Mouse (Mus musculus) CH12.LX (cell line): ENCODE measurements at regions not wholly inside any gene's neighbourhood (a gene's known extent, or its start where the extent isn't known, plus 50 kb on each side); places are given as distances from the start of the nearest gene placed in this dataset.

Experiments
- DNase-seq: peaks from one replicate; pipeline ENCODE4 v3.0.0-alpha.2; 2013; ENCODE audit errors: extremely low read depth
- H3K27ac ChIP-seq: 2 replicates; pipeline ENCODE4 v1.5.1; 2012; ENCODE audit warnings: low read depth, mild to moderate bottlenecking, control low read depth, moderate library complexity; ENCODE audit not compliant: insufficient read depth
- H3K27me3 ChIP-seq: replicated peaks from 2 replicates; pipeline ENCODE3; 2012; ENCODE audit warnings: inconsistent platforms
- H3K36me3 ChIP-seq, 2 experiments: replicated peaks in 1 of 2; 2 replicates each; pipeline versions ENCODE3 to v1.6.1; 2012; ENCODE audit warnings: inconsistent platforms in 1 of 2, low read length in 1 of 2, mild to moderate bottlenecking in 1 of 2, mixed read lengths in 1 of 2, moderate library complexity in 1 of 2; ENCODE audit not compliant: control insufficient read depth in 1 of 2, insufficient read depth in 1 of 2
- H3K4me1 ChIP-seq, 2 experiments: 2 replicates each; pipeline ENCODE4 v1.6.1; 2012; ENCODE audit warnings: inconsistent platforms in 1 of 2, moderate library complexity in 1 of 2; ENCODE audit not compliant: insufficient read depth in 2 of 2, control insufficient read depth in 1 of 2
- H3K4me2 ChIP-seq: 2 replicates; pipeline ENCODE4 v1.6.1; 2012; ENCODE audit warnings: low read depth, mild to moderate bottlenecking, control low read depth; ENCODE audit not compliant: poor library complexity, insufficient read depth, severe bottlenecking
- H3K4me3 ChIP-seq, 3 experiments: fragments of 150-350 bp in 1 of 3; sonication (generic) in 1 of 3; replicated peaks in 1 of 3; 2 replicates each; pipeline versions ENCODE3 to v1.5.1; 2011 to 2012; ENCODE audit warnings: low read depth in 2 of 3, low read length in 2 of 3, mild to moderate bottlenecking in 2 of 3, moderate library complexity in 2 of 3, control low read depth in 1 of 3, improper control_type of control experiment in 1 of 3, inconsistent platforms in 1 of 3, mixed read lengths in 1 of 3; ENCODE audit not compliant: poor library complexity in 1 of 3
- H3K79me2 ChIP-seq: replicated peaks from 2 replicates; pipeline ENCODE4 v1.6.1; 2012; ENCODE audit warnings: mild to moderate bottlenecking, moderate library complexity; ENCODE audit not compliant: control insufficient read depth, poor library complexity, insufficient read depth, severe bottlenecking; ENCODE audit errors: extremely low read depth
- H3K9ac ChIP-seq: 2 replicates; pipeline ENCODE4 v1.6.1; 2012; ENCODE audit warnings: low read depth, mild to moderate bottlenecking, control low read depth, moderate library complexity; ENCODE audit not compliant: insufficient read depth
- H3K9me3 ChIP-seq: replicated peaks from 2 replicates; pipeline ENCODE3; 2012; ENCODE audit warnings: low read length, inconsistent platforms, mixed read lengths
- BHLHE40 ChIP-seq: IDR thresholded peaks from 2 replicates; pipeline ENCODE4 v1.6.1; 2011; ENCODE audit warnings: mild to moderate bottlenecking, low read depth, low read length, improper control_type of control experiment
- CHD1 ChIP-seq: IDR thresholded peaks from 2 replicates; pipeline ENCODE4 v1.6.1; 2012; ENCODE audit warnings: low read depth, low read length, improper control_type of control experiment, inconsistent platforms
- CTCF ChIP-seq, 2 experiments: IDR thresholded peaks in 1 of 2; conservative IDR thresholded peaks in 1 of 2; 2 replicates each; pipeline ENCODE4 v1.5.1; 2011 to 2012; ENCODE audit warnings: low read depth in 2 of 2, low read length in 2 of 2, improper control_type of control experiment in 1 of 2, inconsistent platforms in 1 of 2, mild to moderate bottlenecking in 1 of 2, moderate library complexity in 1 of 2
- EP300 ChIP-seq: IDR thresholded peaks from 2 replicates; pipeline ENCODE4 v1.6.1; 2011; ENCODE audit warnings: low read length, improper control_type of control experiment
- ETS1 ChIP-seq: conservative IDR thresholded peaks from 2 replicates; pipeline ENCODE4 v1.6.1; 2012; ENCODE audit warnings: low read depth, mild to moderate bottlenecking, inconsistent platforms, low read length, improper control_type of control experiment, moderate library complexity
- HCFC1 ChIP-seq: IDR thresholded peaks from 2 replicates; pipeline ENCODE4 v1.6.1; 2012; ENCODE audit warnings: low read depth, mild to moderate bottlenecking, inconsistent platforms, low read length, improper control_type of control experiment
- IRF4 ChIP-seq: IDR thresholded peaks from 2 replicates; pipeline ENCODE4 v1.6.1; 2014; ENCODE audit warnings: low read depth, mild to moderate bottlenecking, inconsistent platforms, low read length, improper control_type of control experiment
- JUN ChIP-seq: IDR thresholded peaks from 2 replicates; pipeline ENCODE4 v1.6.1; 2011; ENCODE audit warnings: low read depth, mild to moderate bottlenecking, low read length, improper control_type of control experiment, moderate library complexity; ENCODE audit not compliant: insufficient read depth
- KAT2A ChIP-seq: IDR thresholded peaks from 2 replicates; pipeline ENCODE4 v1.6.1; 2012; ENCODE audit warnings: low read length, improper control_type of control experiment, inconsistent platforms; ENCODE audit not compliant: insufficient replicate concordance
- MAX ChIP-seq: IDR thresholded peaks from 2 replicates; pipeline ENCODE4 v1.6.1; 2011; ENCODE audit warnings: low read length, improper control_type of control experiment
- MAZ ChIP-seq: IDR thresholded peaks from 2 replicates; pipeline ENCODE4 v1.6.1; 2012; ENCODE audit warnings: low read depth, mild to moderate bottlenecking, inconsistent platforms, low read length, improper control_type of control experiment, moderate library complexity
- MEF2A ChIP-seq: IDR thresholded peaks from 2 replicates; pipeline ENCODE4 v1.6.1; 2014; ENCODE audit warnings: low read depth, mild to moderate bottlenecking, inconsistent platforms, low read length, improper control_type of control experiment, borderline replicate concordance
- MXI1 ChIP-seq: IDR thresholded peaks from 2 replicates; pipeline ENCODE4 v1.6.1; 2011; ENCODE audit warnings: mild to moderate bottlenecking, low read depth, low read length, improper control_type of control experiment
- NELFE ChIP-seq: IDR thresholded peaks from 2 replicates; pipeline ENCODE4 v1.6.1; 2011; ENCODE audit warnings: low read depth, low read length, improper control_type of control experiment
- NRF1 ChIP-seq: IDR thresholded peaks from 2 replicates; pipeline ENCODE4 v1.6.1; 2014; ENCODE audit warnings: low read depth, mild to moderate bottlenecking, inconsistent platforms, low read length, improper control_type of control experiment, moderate library complexity
- POLR2AphosphoS2 ChIP-seq: IDR thresholded peaks from 2 replicates; pipeline ENCODE4 v1.6.1; 2011; ENCODE audit warnings: low read depth, low read length, improper control_type of control experiment
- RAD21 ChIP-seq: IDR thresholded peaks from 2 replicates; pipeline ENCODE4 v1.6.1; 2011; ENCODE audit warnings: low read depth, mild to moderate bottlenecking, low read length, improper control_type of control experiment, moderate library complexity
- SIN3A ChIP-seq: IDR thresholded peaks from 2 replicates; pipeline ENCODE4 v1.6.1; 2012; ENCODE audit warnings: low read length, improper control_type of control experiment, inconsistent platforms
- SMC3 ChIP-seq: IDR thresholded peaks from 2 replicates; pipeline ENCODE4 v1.6.1; 2011; ENCODE audit warnings: low read depth, low read length, improper control_type of control experiment
- TBP ChIP-seq: conservative IDR thresholded peaks from 2 replicates; pipeline ENCODE4 v1.6.1; 2011; ENCODE audit warnings: low read depth, low read length, improper control_type of control experiment
- TCF12 ChIP-seq: IDR thresholded peaks from 2 replicates; pipeline ENCODE4 v1.6.1; 2014; ENCODE audit warnings: low read depth, mild to moderate bottlenecking, inconsistent platforms, low read length, improper control_type of control experiment
- USF1 ChIP-seq: IDR thresholded peaks from 2 replicates; pipeline ENCODE4 v1.6.1; 2014; ENCODE audit warnings: low read depth, mild to moderate bottlenecking, inconsistent platforms, low read length, improper control_type of control experiment
- USF2 ChIP-seq: conservative IDR thresholded peaks from 2 replicates; pipeline ENCODE4 v1.6.1; 2011; ENCODE audit warnings: low read depth, low read length, improper control_type of control experiment
- ZC3H11A ChIP-seq: IDR thresholded peaks from 2 replicates; pipeline ENCODE4 v1.6.1; 2012; ENCODE audit warnings: low read depth, mild to moderate bottlenecking, inconsistent platforms, low read length, improper control_type of control experiment
- ZKSCAN1 ChIP-seq: IDR thresholded peaks from 2 replicates; pipeline ENCODE4 v1.6.1; 2012; ENCODE audit warnings: low read depth, inconsistent platforms, low read length, improper control_type of control experiment, borderline replicate concordance
- ZMIZ1 ChIP-seq: IDR thresholded peaks from 2 replicates; pipeline ENCODE4 v1.6.1; 2012; ENCODE audit warnings: low read depth, mild to moderate bottlenecking, inconsistent platforms, low read length, improper control_type of control experiment
- ZNF384 ChIP-seq: IDR thresholded peaks from 2 replicates; pipeline ENCODE4 v1.6.1; 2012; ENCODE audit warnings: low read depth, low read length, improper control_type of control experiment, inconsistent platforms
- dilution Hi-C: fragments of 300-500 bp; cut with MboI; formaldehyde crosslinking; loops from 2 replicates; pipeline ENCODE4 v1.14.3; 2020; ENCODE audit warnings: low sequenced_read_pairs; ENCODE audit not compliant: extremely low pct_unique_long_range_greater_than_20kb, extremely low pct_ligation_motif_present
- in situ Hi-C: fragments of 300-500 bp; cut with MboI; formaldehyde crosslinking; loops from 3 replicates; pipeline ENCODE4 v1.14.3; 2019; ENCODE audit warnings: low sequenced_read_pairs, low pct_ligation_motif_present, low pct_unique_long_range_greater_than_20kb, mixed read lengths

- Histone ChIP-seq H3K4me3 (no peak overlapping the region), H3K36me3 (no peaks in the 10 kb centered on the region), H3K27me3 (no peaks in the 10 kb centered on the region), H3K27ac (no peak overlapping the region), H3K4me2 (no peak overlapping the region), H3K9ac (no peak overlapping the region)
- in situ Hi-C loops: no loop called here
- TF ChIP-seq ZKSCAN1: no peak
- peak; percentile 70 for TF ChIP-seq ETS1
- no peak for TF ChIP-seq USF1
- TF ChIP-seq HCFC1: no peak
- TF ChIP-seq MEF2A: no peak
- TF ChIP-seq USF2: no peak
- no peak for TF ChIP-seq JUN
- TF ChIP-seq SMC3: peak; percentile 7; the same call in 1 of the 2 replicates
- no peak for TF ChIP-seq MAZ
- TF ChIP-seq BHLHE40: peak; percentile 68
- no peak for TF ChIP-seq NELFE
- no peak for TF ChIP-seq KAT2A
- TF ChIP-seq TBP: no peak
- TF ChIP-seq MAX: peak; percentile 42
- TF ChIP-seq CHD1: no peak
- peak; percentile 60; the same call in 1 of the 2 replicates for TF ChIP-seq EP300
- TF ChIP-seq SIN3A: peak; percentile 75; the same call in 1 of the 2 replicates
- no peak for TF ChIP-seq ZNF384
- TF ChIP-seq NRF1: no peak
- peak; percentile 60; the same call in 1 of the 2 replicates for TF ChIP-seq MXI1
- no peak for TF ChIP-seq ZC3H11A
- no peak for TF ChIP-seq POLR2AphosphoS2
- TF ChIP-seq, all 38 proteins: peak for 7
- DNase-seq: peak; percentile 56
- no peaks in the 10 kb centered on the region for H3K9me3 ChIP-seq
- peaks cover 0 to 49% of the 10 kb centered on the region in 2 experiments; a peak in 2 of 4 replicates for H3K4me1 ChIP-seq
- H3K79me2 ChIP-seq: no peaks in the 10 kb centered on the region
- dilution Hi-C loops: no loop called here
These were observed 163.9 kb downstream of the Tmem17 start for GRCm38 (mm10) chr11:22675754-22676153.

DNA sequence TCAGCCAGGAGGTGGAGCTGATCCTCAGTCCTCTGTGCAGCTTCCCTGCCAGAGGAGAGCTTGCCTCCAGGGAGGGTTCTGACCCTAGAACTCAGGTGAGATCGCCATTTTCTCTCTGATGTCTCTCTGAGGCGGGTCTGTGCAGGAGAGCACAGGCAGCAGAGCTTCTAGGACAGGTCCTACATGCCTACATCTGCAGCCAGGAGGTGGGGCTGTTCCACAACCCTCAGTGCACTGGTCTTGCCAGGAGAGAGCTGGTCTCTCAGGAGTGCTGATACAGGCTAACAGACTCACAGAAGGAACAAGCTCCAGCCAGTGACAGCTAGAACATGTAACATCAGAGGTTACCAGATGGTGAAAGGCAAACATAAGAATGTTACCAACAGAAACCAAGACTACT, 165.4 kb downstream of the Tmem17 start:
- Histone ChIP-seq H3K79me2 (no peaks in the 10 kb centered on the region), H3K36me3 (no peaks in the 10 kb centered on the region), H3K9ac (no peak overlapping the region), H3K27me3 (no peaks in the 10 kb centered on the region), H3K4me3 (no peak overlapping the region), H3K4me2 (no peak overlapping the region), H3K27ac (no peak overlapping the region), H3K4me1 (peaks cover 0 to 40% of the 10 kb centered on the region in 2 experiments; a peak in 2 of 4 replicates), H3K9me3 (no peaks in the 10 kb centered on the region)
- dilution Hi-C loops: no loop called here
- peak; percentile 78 for DNase-seq
- TF ChIP-seq MAZ (no peak), TCF12 (0 out of 2 replicates have a peak, but pooled peaks have one; percentile 17), RAD21 (peak; percentile 87), CTCF (conservative IDR thresholded peaks at IDR 0.05 in 1 of 2, IDR thresholded peaks at IDR 0.05 in 1 of 2; ENCODE audit: low read depth in 2 of 2, low read length in 2 of 2) (peak; percentile 12 to 84; a peak in 2 of 4 replicates), CHD1 (no peak), IRF4 (peak; percentile 24; the same call in 1 of the 2 replicates), SMC3 (peak; percentile 94), ZC3H11A (peak; percentile 83), ZMIZ1 (no peak)
- in situ Hi-C loops: no loop called here
